Mouse (Mus musculus) liver, postnatal 0 days (tissue): ENCODE results near the gene Fndc9.

Source experiments
- CTCF ChIP-seq: sonication (generic); IDR thresholded peaks from 2 replicates; pipeline ENCODE4 v1.5.1; 2016; ENCODE audit warnings: antibody characterized with exemption, low read depth
- EP300 ChIP-seq: IDR thresholded peaks from 2 replicates; pipeline ENCODE4 v1.6.1; 2016; ENCODE audit warnings: antibody characterized with exemption, low read depth, mild to moderate bottlenecking

DNA sequence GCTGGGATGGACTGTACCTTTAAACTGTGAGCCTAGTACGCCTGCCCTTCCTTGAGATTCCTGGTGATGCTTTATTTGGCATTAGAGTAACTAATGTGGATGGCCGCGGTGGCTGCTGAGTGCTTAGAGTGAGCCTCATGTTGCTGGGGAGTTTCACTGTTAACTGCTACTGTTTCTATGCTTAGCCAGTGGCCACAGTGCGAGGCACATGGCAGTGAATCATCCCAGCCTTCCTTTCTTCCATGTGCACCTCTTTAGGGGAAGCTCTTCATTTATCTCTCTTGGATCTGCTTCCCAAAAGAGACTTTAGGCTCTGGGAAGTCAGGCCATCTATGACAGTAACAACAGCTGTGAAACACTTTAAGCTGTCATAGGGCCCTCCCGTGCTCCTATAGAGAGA lies 47.3 kb downstream of the Fndc9 start:
- TF ChIP-seq CTCF (no peak), EP300 (no peak)
